Mouse (Mus musculus) G1E (cell line): Measurements from ENCODE around the gene Scarf1. TPM values are rescaled to one million over a fixed set of nuclear protein-coding genes. Genes with fewer than 3 reads are reported as not detected.

Experiments
- ATAC-seq: 2 replicates; pipeline ENCODE4 v1.8.0; 2016; ENCODE audit warnings: mild to moderate bottlenecking; ENCODE audit not compliant: insufficient number of reproducible peaks, poor library complexity, low FRiP score, severe bottlenecking; ENCODE audit errors: extremely low read depth
- DNase-seq: peaks from one replicate; pipeline ENCODE4 v3.0.0; 2012; ENCODE audit warnings: low spot score
- H3K27me3 ChIP-seq: 2 replicates; pipeline ENCODE4 v1.6.1; 2012; ENCODE audit warnings: mild to moderate bottlenecking, low read length, inconsistent platforms; ENCODE audit not compliant: insufficient read depth
- H3K36me3 ChIP-seq: replicated peaks from 2 replicates; pipeline ENCODE3; 2012; ENCODE audit warnings: mild to moderate bottlenecking, inconsistent platforms
- H3K4me1 ChIP-seq: 2 replicates; pipeline ENCODE4 v1.6.1; 2012; ENCODE audit warnings: low read depth, low read length, inconsistent platforms, mixed read lengths; ENCODE audit not compliant: insufficient read depth
- H3K4me3 ChIP-seq: 2 replicates; pipeline ENCODE4 v1.5.1; 2012; ENCODE audit warnings: low read depth, mild to moderate bottlenecking, inconsistent platforms, low read length, moderate library complexity, mixed read lengths
- H3K9me3 ChIP-seq: replicated peaks from 2 replicates; pipeline ENCODE4 v1.6.1; 2012; ENCODE audit warnings: inconsistent platforms
- CTCF ChIP-seq: IDR thresholded peaks from 2 replicates; pipeline ENCODE4 v1.5.1; 2012; ENCODE audit warnings: low read depth, low read length, inconsistent platforms, mixed read lengths
- GATA1 ChIP-seq: IDR thresholded peaks from 2 replicates; pipeline ENCODE4 v1.6.1; 2012; ENCODE audit warnings: borderline replicate concordance, low read length, inconsistent platforms, mixed read lengths
- GATA2 ChIP-seq: IDR thresholded peaks from 2 replicates; pipeline ENCODE4 v1.6.1; 2012; ENCODE audit warnings: low read depth, low read length, inconsistent platforms, borderline replicate concordance
- POLR2AphosphoS5 ChIP-seq: IDR thresholded peaks from 2 replicates; pipeline ENCODE4 v1.6.1; 2012; ENCODE audit warnings: low read depth, low read length, inconsistent platforms; ENCODE audit not compliant: insufficient replicate concordance
- TAL1 ChIP-seq: conservative IDR thresholded peaks from 2 replicates; pipeline ENCODE4 v1.6.1; 2012; ENCODE audit warnings: low read depth, low read length, inconsistent platforms, mixed read lengths
- polyA plus RNA-seq: library from polyadenylated mRNA; stranded (reverse); fragments of >175 nt; gene quantifications from 2 replicates; pipeline ENCODE4 v1.2.3, GENCODE M21; 2012
- total RNA-seq, 2 experiments: library from RNA; stranded (forward) in 1 of 2; stranded (reverse) in 1 of 2; fragments of 200-1000 nt in 1 of 2; fragments of >200 nt in 1 of 2; fragmentation: Nextera tagmentation in 1 of 2; gene quantifications; 2 replicates each; pipeline ENCODE4 v1.2.3; 2014 to 2017

Scarf1 gene
- total and polyA plus RNA-seq, 3 experiments: 0.03 to 0.11 TPM; not detected in 1

DNA sequence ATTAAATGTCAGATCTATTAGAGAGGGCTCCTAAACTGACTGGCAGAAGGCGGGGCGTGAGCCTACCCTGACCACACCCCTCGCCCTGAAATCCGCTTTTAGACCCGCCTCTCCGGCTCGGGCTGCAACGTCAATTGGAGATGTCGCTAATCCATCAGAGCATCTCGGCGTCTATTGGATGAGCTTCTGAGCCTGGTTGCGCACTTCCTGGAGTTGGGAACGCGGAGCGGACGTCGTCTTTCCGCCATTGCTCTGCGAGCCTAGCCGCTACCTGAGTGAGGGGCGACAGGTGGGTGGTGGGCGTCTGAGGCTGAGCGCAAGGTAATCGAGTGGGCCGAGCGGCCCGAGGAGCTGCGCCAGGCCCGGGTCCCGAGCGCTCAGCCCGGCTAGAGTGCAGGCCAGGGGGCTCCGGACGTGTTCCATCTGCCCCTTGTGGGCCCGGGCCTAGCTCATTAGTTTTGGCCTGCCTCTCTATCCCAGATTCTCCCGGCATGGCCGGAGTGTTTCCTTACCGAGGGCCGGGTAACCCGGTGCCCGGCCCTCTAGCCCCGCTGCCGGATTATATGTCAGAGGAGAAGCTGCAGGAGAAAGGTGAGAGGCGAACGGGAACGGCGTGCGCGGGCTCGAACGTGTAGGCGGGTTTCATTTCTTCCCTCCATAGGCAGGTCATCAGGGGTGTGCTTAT, 26.6 kb upstream of the Scarf1 start, which contains the start of gene Prpf8:
Gene Prpf8, plus strand, starts transcription at position 216 of the 685 bp plus-strand sequence.
- DNase-seq (peak; percentile 91), ATAC-seq (peak; percentile 100)
- Histone ChIP-seq H3K4me3 (peak within 1 kb of the TSS; percentile 91), H3K27me3 (no peaks in the 10 kb centered on the region), H3K36me3 (peaks cover 42% of the 10 kb centered on the region), H3K4me1 (peaks cover 31% of the 10 kb centered on the region), H3K9me3 (no peaks in the 10 kb centered on the region)
- no peak for TF ChIP-seq TAL1
- TF ChIP-seq GATA2: no peak
- TF ChIP-seq POLR2AphosphoS5: no peak
- TF ChIP-seq CTCF: no peak
- TF ChIP-seq GATA1: no peak

DNA sequence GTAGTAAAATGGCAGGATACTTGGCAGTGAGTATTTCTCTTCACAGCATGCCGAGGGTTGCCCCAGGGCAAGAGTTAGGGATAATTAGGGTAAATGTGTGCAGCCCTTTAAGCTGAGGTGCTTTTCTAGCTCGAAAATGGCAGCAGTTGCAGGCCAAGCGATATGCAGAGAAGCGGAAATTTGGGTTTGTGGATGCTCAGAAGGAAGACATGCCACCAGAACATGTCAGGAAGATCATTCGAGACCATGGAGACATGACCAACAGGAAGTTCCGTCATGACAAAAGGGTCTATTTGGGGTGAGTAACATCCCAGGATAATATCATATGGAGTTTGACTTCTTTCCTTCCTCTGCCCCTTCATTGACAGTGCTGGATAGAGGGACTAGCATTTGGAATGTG, 25.8 kb upstream of the Scarf1 start:
- TF ChIP-seq GATA1 (no peak), GATA2 (no peak), TAL1 (no peak), POLR2AphosphoS5 (no peak), CTCF (no peak)
- peak overlapping the region; percentile 91 for H3K4me3 ChIP-seq
- no peak for ATAC-seq
- H3K9me3 ChIP-seq: no peaks in the 10 kb centered on the region
- H3K27me3 ChIP-seq: no peaks in the 10 kb centered on the region
- no peak for DNase-seq
- H3K36me3 ChIP-seq: peaks cover 49% of the 10 kb centered on the region
- H3K4me1 ChIP-seq: peaks cover 31% of the 10 kb centered on the region

GRCm38 (mm10) chr11:75494296-75495049, 18.9 kb upstream of the Scarf1 start:
- Histone ChIP-seq H3K36me3 (peaks cover 99% of the 10 kb centered on the region), H3K4me1 (peaks cover 33% of the 10 kb centered on the region), H3K27me3 (no peaks in the 10 kb centered on the region), H3K4me3 (no peak overlapping the region), H3K9me3 (no peaks in the 10 kb centered on the region)
- no peak for ATAC-seq
- TF ChIP-seq GATA1 (no peak), GATA2 (no peak)
- no peak for DNase-seq

DNA sequence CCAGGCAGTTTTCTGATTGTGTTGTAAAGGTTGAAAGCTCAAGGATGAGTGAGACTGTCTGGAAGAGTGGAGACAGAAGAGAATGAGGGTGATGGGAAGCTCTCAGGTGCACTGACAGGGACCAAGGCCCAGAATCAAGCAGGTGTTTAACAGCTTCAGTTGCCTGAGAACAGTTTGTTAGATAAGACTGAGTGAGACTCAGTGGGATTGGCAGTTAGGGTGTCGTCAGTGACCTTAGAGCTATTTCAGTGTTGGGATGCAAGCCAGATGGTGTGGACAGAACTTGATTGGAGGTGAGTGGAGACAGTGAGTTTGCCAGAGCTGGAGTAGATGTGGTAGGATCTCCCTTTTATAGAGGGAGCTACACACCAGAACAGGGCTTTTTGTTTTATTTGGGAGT, 15.2 kb upstream of the Scarf1 start:
- Histone ChIP-seq H3K27me3 (no peaks in the 10 kb centered on the region), H3K4me3 (no peak overlapping the region), H3K4me1 (peaks cover 24% of the 10 kb centered on the region), H3K9me3 (no peaks in the 10 kb centered on the region), H3K36me3 (peaks cover 99% of the 10 kb centered on the region)
- ATAC-seq: no peak
- DNase-seq: no peak
- TF ChIP-seq TAL1: no peak
- no peak for TF ChIP-seq POLR2AphosphoS5
- TF ChIP-seq GATA1: no peak
- TF ChIP-seq CTCF: no peak
- no peak for TF ChIP-seq GATA2

DNA sequence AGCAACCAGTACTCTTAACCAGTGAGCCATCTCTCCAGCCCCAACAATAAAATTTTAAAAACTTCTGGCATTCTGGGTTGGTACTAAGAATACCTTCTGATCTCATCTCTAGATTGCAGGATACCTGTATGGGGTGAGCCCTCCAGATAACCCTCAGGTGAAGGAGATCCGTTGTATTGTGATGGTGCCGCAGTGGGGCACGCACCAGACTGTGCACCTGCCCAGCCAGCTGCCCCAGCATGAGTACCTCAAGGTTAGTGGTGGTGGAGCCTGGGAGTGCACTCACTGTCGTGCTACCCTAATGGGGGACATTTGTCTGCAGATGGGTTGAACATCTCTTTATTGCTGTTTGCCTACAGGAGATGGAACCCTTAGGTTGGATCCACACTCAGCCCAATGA, 5.2 kb upstream of the Scarf1 start:
- H3K27me3 ChIP-seq: peaks cover 2% of the 10 kb centered on the region; the same call in 1 of the 2 replicates
- H3K4me3 ChIP-seq: no peak overlapping the region
- ATAC-seq (no peak), DNase-seq (no peak)
- H3K36me3 ChIP-seq: peaks cover 93% of the 10 kb centered on the region
- TF ChIP-seq TAL1: no peak
- TF ChIP-seq POLR2AphosphoS5: no peak
- no peak for TF ChIP-seq GATA2
- no peak for TF ChIP-seq GATA1
- TF ChIP-seq CTCF: no peak
- no peaks in the 10 kb centered on the region for H3K9me3 ChIP-seq
- peaks cover 31% of the 10 kb centered on the region for H3K4me1 ChIP-seq

DNA sequence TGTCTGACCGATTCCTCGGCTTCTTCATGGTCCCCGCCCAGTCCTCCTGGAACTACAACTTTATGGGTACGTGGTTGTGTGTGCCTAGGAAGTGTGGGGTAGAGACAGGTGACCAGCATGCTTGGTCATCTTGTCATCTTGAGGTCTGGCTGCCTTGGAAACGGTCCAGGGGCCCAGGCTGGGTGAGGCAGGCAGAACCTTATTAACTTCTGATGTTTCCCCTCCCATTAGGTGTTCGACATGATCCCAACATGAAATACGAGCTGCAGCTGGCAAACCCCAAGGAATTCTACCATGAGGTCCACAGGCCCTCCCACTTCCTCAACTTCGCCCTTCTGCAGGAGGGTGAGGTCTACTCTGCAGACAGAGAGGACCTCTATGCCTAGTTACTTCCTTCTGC, 4.4 kb upstream of the Scarf1 start:
- H3K4me3 ChIP-seq: no peak overlapping the region
- peaks cover 31% of the 10 kb centered on the region for H3K4me1 ChIP-seq
- DNase-seq: peak; percentile 28
- H3K9me3 ChIP-seq: no peaks in the 10 kb centered on the region
- no peak for TF ChIP-seq GATA2
- no peak for TF ChIP-seq CTCF
- no peak for TF ChIP-seq POLR2AphosphoS5
- no peak for TF ChIP-seq GATA1
- TF ChIP-seq TAL1: no peak
- H3K36me3 ChIP-seq: peaks cover 89% of the 10 kb centered on the region
- peaks cover 5% of the 10 kb centered on the region; the same call in 1 of the 2 replicates for H3K27me3 ChIP-seq
- ATAC-seq: no peak
